Mouse (Mus musculus) E14TG2a.4 (cell line): ENCODE data around the gene D430042O09Rik.

Experiments used
- CTCF ChIP-seq: conservative IDR thresholded peaks from 2 replicates; pipeline ENCODE4 v1.5.1; 2014; ENCODE audit warnings: low read length
- NANOG ChIP-seq: IDR thresholded peaks from 2 replicates; pipeline ENCODE4 v1.6.1; 2014; ENCODE audit warnings: borderline replicate concordance, low read length, mixed read lengths
- POU5F1 ChIP-seq: IDR thresholded peaks from 2 replicates; pipeline ENCODE4 v1.6.1; 2014; ENCODE audit warnings: low read length, borderline replicate concordance

- peak; percentile 74 for TF ChIP-seq CTCF
- no peak for TF ChIP-seq NANOG
- TF ChIP-seq POU5F1 = no peak
Measured at GRCm38 (mm10) chr7:125766976-125767831, 59.5 kb downstream of the D430042O09Rik start.
